Mouse (Mus musculus) megakaryocyte, embryonic 14.5 days (primary cell): Measurements from ENCODE around the gene St6galnac3. TPM values are rescaled to one million over a fixed set of nuclear protein-coding genes. Genes with fewer than 3 reads are reported as not detected.
A peak's percentile ranks its signal among the peaks of the same experiment; 100 is the strongest.

Experiments
- H3K27me3 ChIP-seq: replicated peaks from 2 replicates; pipeline ENCODE3; 2012; ENCODE audit warnings: inconsistent platforms
- H3K36me3 ChIP-seq: replicated peaks from 2 replicates; pipeline ENCODE3; 2012; ENCODE audit warnings: low read length, inconsistent platforms, mixed read lengths
- H3K4me1 ChIP-seq: 2 replicates; pipeline ENCODE4 v1.6.1; 2012; ENCODE audit warnings: inconsistent platforms
- H3K4me3 ChIP-seq: replicated peaks from 2 replicates; pipeline ENCODE3; 2012; ENCODE audit warnings: moderate library complexity, mild to moderate bottlenecking, inconsistent platforms
- H3K9me3 ChIP-seq: 2 replicates; pipeline ENCODE4 v1.6.1; 2012; ENCODE audit warnings: inconsistent platforms
- FLI1 ChIP-seq: IDR thresholded peaks from 2 replicates; pipeline ENCODE4 v1.6.1; 2012; ENCODE audit warnings: low read length, inconsistent platforms, mixed read lengths
- GATA1 ChIP-seq: IDR thresholded peaks from 3 replicates; pipeline ENCODE4 v1.6.1; 2012; ENCODE audit warnings: mixed read lengths, low read length, inconsistent platforms, borderline replicate concordance
- polyA plus RNA-seq: library from polyadenylated mRNA; stranded (reverse); fragments of >175 nt; gene quantifications from 2 replicates; pipeline ENCODE4 v1.2.3, GENCODE M21; 2012; ENCODE audit warnings: low replicate concordance; ENCODE audit not compliant: insufficient read depth

The St6galnac3 gene
- polyA plus RNA-seq, 1 experiment, result 0.04 TPM

GRCm38 (mm10) chr3:153296375-153297068, 428.5 kb downstream of the St6galnac3 start:
- TF ChIP-seq FLI1 (no peak), GATA1 (no peak)
- Histone ChIP-seq H3K27me3 (no peaks in the 10 kb centered on the region), H3K36me3 (no peaks in the 10 kb centered on the region), H3K9me3 (peaks cover 14% of the 10 kb centered on the region), H3K4me3 (no peak overlapping the region), H3K4me1 (no peaks in the 10 kb centered on the region)

GRCm38 (mm10) chr3:153292853-153293252, 432.1 kb downstream of the St6galnac3 start:
- Histone ChIP-seq H3K4me1 (no peaks in the 10 kb centered on the region), H3K36me3 (no peaks in the 10 kb centered on the region), H3K4me3 (no peak overlapping the region), H3K27me3 (no peaks in the 10 kb centered on the region), H3K9me3 (peaks cover 16% of the 10 kb centered on the region)
- TF ChIP-seq GATA1 (no peak), FLI1 (no peak)

GRCm38 (mm10) chr3:153292363-153292762, 432.6 kb downstream of the St6galnac3 start:
- Histone ChIP-seq H3K36me3 (no peaks in the 10 kb centered on the region), H3K4me3 (peak overlapping the region; percentile 16), H3K4me1 (no peaks in the 10 kb centered on the region), H3K9me3 (peaks cover 16% of the 10 kb centered on the region), H3K27me3 (no peaks in the 10 kb centered on the region)
- TF ChIP-seq FLI1 (no peak), GATA1 (no peak)

GRCm38 (mm10) chr3:153291406-153292045, 433.4 kb downstream of the St6galnac3 start:
- Histone ChIP-seq H3K9me3 (peaks cover 16% of the 10 kb centered on the region), H3K36me3 (no peaks in the 10 kb centered on the region), H3K27me3 (no peaks in the 10 kb centered on the region), H3K4me3 (no peak overlapping the region), H3K4me1 (no peaks in the 10 kb centered on the region)
- TF ChIP-seq GATA1, result no peak
- no peak for TF ChIP-seq FLI1

GRCm38 (mm10) chr3:153289971-153290370, 435.0 kb downstream of the St6galnac3 start:
- Histone ChIP-seq H3K4me1 (no peaks in the 10 kb centered on the region), H3K27me3 (no peaks in the 10 kb centered on the region), H3K9me3 (peaks cover 16% of the 10 kb centered on the region), H3K36me3 (no peaks in the 10 kb centered on the region), H3K4me3 (no peak overlapping the region)
- TF ChIP-seq FLI1 (no peak), GATA1 (no peak)

- no peak overlapping the region for H3K4me3 ChIP-seq
- H3K9me3 ChIP-seq, result peaks cover 11% of the 10 kb centered on the region; the same call in 1 of the 2 replicates
- no peaks in the 10 kb centered on the region for H3K4me1 ChIP-seq
- TF ChIP-seq FLI1 (no peak), GATA1 (no peak)
- H3K36me3 ChIP-seq, result no peaks in the 10 kb centered on the region
- H3K27me3 ChIP-seq, result no peaks in the 10 kb centered on the region
These were observed 437.4 kb downstream of the St6galnac3 start for GRCm38 (mm10) chr3:153287564-153287963.

GRCm38 (mm10) chr3:153287081-153287480, 437.9 kb downstream of the St6galnac3 start:
- TF ChIP-seq FLI1 (no peak), GATA1 (no peak)
- H3K9me3 ChIP-seq, result 0 out of 2 replicates have a peak, but pooled peaks cover 8% of the 10 kb centered on the region
- H3K36me3 ChIP-seq, result no peaks in the 10 kb centered on the region
- H3K4me3 ChIP-seq, result no peak overlapping the region
- H3K4me1 ChIP-seq, result no peaks in the 10 kb centered on the region
- H3K27me3 ChIP-seq, result no peaks in the 10 kb centered on the region

- TF ChIP-seq GATA1 (no peak), FLI1 (no peak)
- H3K4me1 ChIP-seq, result no peaks in the 10 kb centered on the region
- H3K36me3 ChIP-seq, result no peaks in the 10 kb centered on the region
These were observed 442.7 kb downstream of the St6galnac3 start for GRCm38 (mm10) chr3:153282123-153282765.

GRCm38 (mm10) chr3:153278249-153278648, 446.7 kb downstream of the St6galnac3 start:
- Histone ChIP-seq H3K27me3 (no peaks in the 10 kb centered on the region), H3K36me3 (no peaks in the 10 kb centered on the region), H3K4me1 (peaks cover 4% of the 10 kb centered on the region; the same call in 1 of the 2 replicates), H3K4me3 (no peak overlapping the region), H3K9me3 (peaks cover 9% of the 10 kb centered on the region)
- no peak for TF ChIP-seq GATA1
- no peak for TF ChIP-seq FLI1

More at GRCm38 (mm10) chr3:153282123-153282765, 442.7 kb downstream of the St6galnac3 start:
- no peaks in the 10 kb centered on the region for H3K27me3 ChIP-seq
- no peak overlapping the region for H3K4me3 ChIP-seq
- no peaks in the 10 kb centered on the region for H3K9me3 ChIP-seq

- H3K4me1 ChIP-seq, result peaks cover 4% of the 10 kb centered on the region; the same call in 1 of the 2 replicates
- no peaks in the 10 kb centered on the region for H3K27me3 ChIP-seq
- no peak overlapping the region for H3K4me3 ChIP-seq
- H3K9me3 ChIP-seq, result peaks cover 13% of the 10 kb centered on the region
- no peaks in the 10 kb centered on the region for H3K36me3 ChIP-seq
- TF ChIP-seq GATA1 (no peak), FLI1 (no peak)
These were observed 447.5 kb downstream of the St6galnac3 start for GRCm38 (mm10) chr3:153277389-153277999.
